Mouse (Mus musculus) CH12.LX (cell line): ENCODE results near the gene Nfia. TPM values are rescaled to one million over a fixed set of nuclear protein-coding genes. Genes with fewer than 3 reads are reported as not detected.

ENCODE experiments used
- DNase-seq: peaks from one replicate; pipeline ENCODE4 v3.0.0-alpha.2; 2013; ENCODE audit errors: extremely low read depth
- H3K27ac ChIP-seq: 2 replicates; pipeline ENCODE4 v1.5.1; 2012; ENCODE audit warnings: low read depth, mild to moderate bottlenecking, control low read depth, moderate library complexity; ENCODE audit not compliant: insufficient read depth
- H3K27me3 ChIP-seq: replicated peaks from 2 replicates; pipeline ENCODE3; 2012; ENCODE audit warnings: inconsistent platforms
- H3K36me3 ChIP-seq, 2 experiments: replicated peaks in 1 of 2; 2 replicates each; pipeline versions ENCODE3 to v1.6.1; 2012; ENCODE audit warnings: inconsistent platforms in 1 of 2, low read length in 1 of 2, mild to moderate bottlenecking in 1 of 2, mixed read lengths in 1 of 2, moderate library complexity in 1 of 2; ENCODE audit not compliant: control insufficient read depth in 1 of 2, insufficient read depth in 1 of 2
- H3K4me1 ChIP-seq, 2 experiments: 2 replicates each; pipeline ENCODE4 v1.6.1; 2012; ENCODE audit warnings: inconsistent platforms in 1 of 2, moderate library complexity in 1 of 2; ENCODE audit not compliant: insufficient read depth in 2 of 2, control insufficient read depth in 1 of 2
- H3K4me2 ChIP-seq: 2 replicates; pipeline ENCODE4 v1.6.1; 2012; ENCODE audit warnings: low read depth, mild to moderate bottlenecking, control low read depth; ENCODE audit not compliant: poor library complexity, insufficient read depth, severe bottlenecking
- H3K4me3 ChIP-seq, 3 experiments: fragments of 150-350 bp in 1 of 3; sonication (generic) in 1 of 3; replicated peaks in 1 of 3; 2 replicates each; pipeline versions ENCODE3 to v1.5.1; 2011 to 2012; ENCODE audit warnings: low read depth in 2 of 3, low read length in 2 of 3, mild to moderate bottlenecking in 2 of 3, moderate library complexity in 2 of 3, control low read depth in 1 of 3, improper control_type of control experiment in 1 of 3, inconsistent platforms in 1 of 3, mixed read lengths in 1 of 3; ENCODE audit not compliant: poor library complexity in 1 of 3
- H3K79me2 ChIP-seq: replicated peaks from 2 replicates; pipeline ENCODE4 v1.6.1; 2012; ENCODE audit warnings: mild to moderate bottlenecking, moderate library complexity; ENCODE audit not compliant: control insufficient read depth, poor library complexity, insufficient read depth, severe bottlenecking; ENCODE audit errors: extremely low read depth
- H3K9ac ChIP-seq: 2 replicates; pipeline ENCODE4 v1.6.1; 2012; ENCODE audit warnings: low read depth, mild to moderate bottlenecking, control low read depth, moderate library complexity; ENCODE audit not compliant: insufficient read depth
- H3K9me3 ChIP-seq: replicated peaks from 2 replicates; pipeline ENCODE3; 2012; ENCODE audit warnings: low read length, inconsistent platforms, mixed read lengths
- BHLHE40 ChIP-seq: IDR thresholded peaks from 2 replicates; pipeline ENCODE4 v1.6.1; 2011; ENCODE audit warnings: mild to moderate bottlenecking, low read depth, low read length, improper control_type of control experiment
- CTCF ChIP-seq, 2 experiments: IDR thresholded peaks in 1 of 2; conservative IDR thresholded peaks in 1 of 2; 2 replicates each; pipeline ENCODE4 v1.5.1; 2011 to 2012; ENCODE audit warnings: low read depth in 2 of 2, low read length in 2 of 2, improper control_type of control experiment in 1 of 2, inconsistent platforms in 1 of 2, mild to moderate bottlenecking in 1 of 2, moderate library complexity in 1 of 2
- GABPA ChIP-seq: IDR thresholded peaks from 2 replicates; pipeline ENCODE4 v1.6.1; 2012; ENCODE audit warnings: low read depth, low read length, improper control_type of control experiment, inconsistent platforms; ENCODE audit not compliant: insufficient replicate concordance
- IRF4 ChIP-seq: IDR thresholded peaks from 2 replicates; pipeline ENCODE4 v1.6.1; 2014; ENCODE audit warnings: low read depth, mild to moderate bottlenecking, inconsistent platforms, low read length, improper control_type of control experiment
- MEF2A ChIP-seq: IDR thresholded peaks from 2 replicates; pipeline ENCODE4 v1.6.1; 2014; ENCODE audit warnings: low read depth, mild to moderate bottlenecking, inconsistent platforms, low read length, improper control_type of control experiment, borderline replicate concordance
- MXI1 ChIP-seq: IDR thresholded peaks from 2 replicates; pipeline ENCODE4 v1.6.1; 2011; ENCODE audit warnings: mild to moderate bottlenecking, low read depth, low read length, improper control_type of control experiment
- RAD21 ChIP-seq: IDR thresholded peaks from 2 replicates; pipeline ENCODE4 v1.6.1; 2011; ENCODE audit warnings: low read depth, mild to moderate bottlenecking, low read length, improper control_type of control experiment, moderate library complexity
- SIN3A ChIP-seq: IDR thresholded peaks from 2 replicates; pipeline ENCODE4 v1.6.1; 2012; ENCODE audit warnings: low read length, improper control_type of control experiment, inconsistent platforms
- UBTF ChIP-seq: IDR thresholded peaks from 2 replicates; pipeline ENCODE4 v1.6.1; 2012; ENCODE audit warnings: low read depth, mild to moderate bottlenecking, inconsistent platforms, low read length, improper control_type of control experiment, moderate library complexity
- ZMIZ1 ChIP-seq: IDR thresholded peaks from 2 replicates; pipeline ENCODE4 v1.6.1; 2012; ENCODE audit warnings: low read depth, mild to moderate bottlenecking, inconsistent platforms, low read length, improper control_type of control experiment
- dilution Hi-C: fragments of 300-500 bp; cut with MboI; formaldehyde crosslinking; loops from 2 replicates; pipeline ENCODE4 v1.14.3; 2020; ENCODE audit warnings: low sequenced_read_pairs; ENCODE audit not compliant: extremely low pct_unique_long_range_greater_than_20kb, extremely low pct_ligation_motif_present
- in situ Hi-C: fragments of 300-500 bp; cut with MboI; formaldehyde crosslinking; loops from 3 replicates; pipeline ENCODE4 v1.14.3; 2019; ENCODE audit warnings: low sequenced_read_pairs, low pct_ligation_motif_present, low pct_unique_long_range_greater_than_20kb, mixed read lengths
- polyA plus RNA-seq: library from polyadenylated mRNA; unstranded; fragments of >175 nt; gene quantifications from 2 replicates; pipeline ENCODE4 v1.2.1, GENCODE M21; 2012; ENCODE audit warnings: low read depth; ENCODE audit not compliant: insufficient read length
- total RNA-seq, 2 experiments: library from RNA; depleted of rRNA; stranded (reverse); fragments of 300-350 nt in 1 of 2; fragments of >200 nt in 1 of 2; gene quantifications; 2 replicates each; pipeline ENCODE4 v1.2.3; 2012 to 2014

Gene Nfia
- total and polyA plus RNA-seq, 3 experiments: not detected

- DNase-seq: no peak
- H3K27ac ChIP-seq: no peak overlapping the region
- no peaks in the 10 kb centered on the region for H3K36me3 ChIP-seq
- H3K79me2 ChIP-seq: no peaks in the 10 kb centered on the region
- TF ChIP-seq BHLHE40: no peak
- TF ChIP-seq ZMIZ1: no peak
- no peak for TF ChIP-seq CTCF (conservative IDR thresholded peaks at IDR 0.05 in 1 of 2, IDR thresholded peaks at IDR 0.05 in 1 of 2; ENCODE audit: low read depth in 2 of 2, low read length in 2 of 2)
- TF ChIP-seq MXI1: no peak
- TF ChIP-seq, all 38 proteins: peak for 0
- no peaks in the 10 kb centered on the region for H3K27me3 ChIP-seq
- in situ Hi-C loops (no loop called here), dilution Hi-C loops (no loop called here)
- peaks cover 65% of the 10 kb centered on the region for H3K9me3 ChIP-seq
- H3K4me1 ChIP-seq: no peaks in the 10 kb centered on the region
- no peak overlapping the region for H3K9ac ChIP-seq
- H3K4me3 ChIP-seq: no peak overlapping the region
- H3K4me2 ChIP-seq: no peak overlapping the region
Measured at GRCm38 (mm10) chr4:97939920-97940520, 167.5 kb downstream of the Nfia start.

DNA sequence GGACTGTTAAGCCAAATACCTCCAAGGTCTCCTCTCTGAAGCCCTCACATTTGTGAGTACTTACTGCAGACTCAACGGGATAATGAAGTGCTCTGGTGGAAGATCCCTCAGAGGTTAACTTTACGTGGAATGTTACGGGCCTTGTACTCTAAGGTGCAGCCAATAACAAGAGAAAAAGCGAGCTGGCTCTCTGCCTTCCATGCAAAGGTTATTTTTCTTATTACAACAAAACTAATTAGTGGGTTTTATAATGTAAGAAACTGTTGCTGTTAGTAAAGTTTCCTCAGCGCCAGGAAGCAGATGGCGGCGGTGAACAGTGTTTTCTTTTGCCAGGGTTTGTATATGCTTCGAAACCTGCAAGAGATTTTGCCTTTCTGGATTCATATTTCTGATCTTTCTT is 169.1 kb downstream of the Nfia start:
- dilution Hi-C loops: no loop called here
- Histone ChIP-seq H3K36me3 (no peaks in the 10 kb centered on the region), H3K4me3 (no peak overlapping the region)

DNA sequence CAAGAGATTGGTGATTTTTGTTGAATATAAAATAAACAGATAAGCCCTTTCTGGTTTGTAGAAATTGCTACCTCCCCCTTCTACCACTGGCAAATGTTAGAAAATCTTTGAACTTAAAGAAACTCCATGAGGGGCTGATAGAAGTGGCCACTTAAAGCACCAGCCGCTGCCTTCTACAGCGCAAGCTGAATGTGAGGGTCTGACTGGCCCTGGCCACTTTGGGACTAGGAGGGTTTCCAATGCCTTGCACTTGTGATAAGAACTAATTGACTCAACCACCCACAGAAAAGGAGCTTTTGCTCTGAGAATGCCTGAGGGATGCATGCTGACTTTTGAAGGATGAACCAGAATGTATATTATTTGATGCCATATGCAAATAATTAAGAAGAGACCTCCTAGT is 171.8 kb downstream of the Nfia start:
- TF ChIP-seq IRF4: no peak
- TF ChIP-seq UBTF: no peak
- no peak for TF ChIP-seq GABPA
- no peak for TF ChIP-seq RAD21
- TF ChIP-seq SIN3A: no peak
- H3K27me3 ChIP-seq: no peaks in the 10 kb centered on the region
- H3K79me2 ChIP-seq: no peaks in the 10 kb centered on the region
- peaks cover 69% of the 10 kb centered on the region for H3K9me3 ChIP-seq
- no peak overlapping the region for H3K4me2 ChIP-seq
- H3K36me3 ChIP-seq: no peaks in the 10 kb centered on the region
- DNase-seq: no peak
- dilution Hi-C loops: no loop called here
- no peaks in the 10 kb centered on the region for H3K4me1 ChIP-seq
- in situ Hi-C loops: no loop called here
- H3K9ac ChIP-seq: no peak overlapping the region
- no peak overlapping the region for H3K4me3 ChIP-seq
- H3K27ac ChIP-seq: no peak overlapping the region

More for the DNA sequence above, 169.1 kb downstream of the Nfia start:
- in situ Hi-C loops: no loop called here
- H3K4me2 ChIP-seq: no peak overlapping the region
- no peak for DNase-seq
- TF ChIP-seq MEF2A (no peak), MXI1 (no peak), CTCF (conservative IDR thresholded peaks at IDR 0.05 in 1 of 2, IDR thresholded peaks at IDR 0.05 in 1 of 2; ENCODE audit: low read depth in 2 of 2, low read length in 2 of 2) (no peak)
- H3K9ac ChIP-seq: no peak overlapping the region
- no peaks in the 10 kb centered on the region for H3K4me1 ChIP-seq
- no peak overlapping the region for H3K27ac ChIP-seq
- H3K27me3 ChIP-seq: no peaks in the 10 kb centered on the region
- H3K9me3 ChIP-seq: peaks cover 60% of the 10 kb centered on the region
- no peaks in the 10 kb centered on the region for H3K79me2 ChIP-seq
